Mouse (Mus musculus): ENCODE measurements at regions not wholly inside any gene's neighbourhood (a gene's known extent, or its start where the extent isn't known, plus 50 kb on each side); places are given as distances from the start of the nearest gene placed in this dataset.
"Not testable (repeated sequence)": the region's sequence is repeated elsewhere in the genome, so short reads cannot be mapped to it uniquely, and the experiment has no call there.

DNA sequence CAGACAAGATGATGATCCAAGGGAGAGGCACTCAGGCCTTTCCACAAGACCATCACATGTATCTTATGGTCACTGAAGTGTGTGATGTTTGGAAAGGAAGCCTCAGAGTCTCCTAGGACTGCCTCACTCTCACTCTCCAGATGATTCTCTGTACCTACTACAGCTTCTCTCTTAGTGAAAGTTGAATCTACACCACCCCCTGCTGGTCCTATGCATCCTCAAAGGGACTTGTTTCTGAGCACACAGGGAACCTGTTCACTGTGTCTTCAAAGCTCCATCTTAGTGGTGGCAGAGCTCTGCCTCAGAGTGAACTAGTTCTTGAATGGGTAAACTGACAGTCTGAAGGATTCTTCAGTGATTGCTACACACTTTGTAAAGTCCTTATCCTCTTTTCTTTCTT is 749.5 kb upstream of the Zfp386 start:
- H3K4me3 ChIP-seq (ENCODE audit: control insufficient read depth in 1 of 2, insufficient read depth in 1 of 2, low read depth in 2 of 2, low read length in 2 of 2); H3K79me2 ChIP-seq (ENCODE audit: control insufficient read depth, insufficient read depth, low read length, poor library complexity); H3K36me3 ChIP-seq (ENCODE audit: control insufficient read depth in 1 of 2, insufficient read depth in 2 of 2, low read length in 2 of 2); H3K27me3 ChIP-seq (ENCODE audit: control insufficient read depth in 1 of 2, insufficient read depth in 2 of 2, low read length in 2 of 2); H3K4me1 ChIP-seq (ENCODE audit: control insufficient read depth in 1 of 2, insufficient read depth in 2 of 2, low read length in 2 of 2); H3K9ac ChIP-seq (ENCODE audit: control insufficient read depth, low read depth, low read length, poor library complexity, severe bottlenecking); DNase-seq (ENCODE audit: low read depth, low spot score); H3K27ac ChIP-seq (ENCODE audit: control insufficient read depth, low read depth, low read length); H3K9me3 ChIP-seq (replicated peaks; ENCODE audit: insufficient read depth, low read length): not testable (repeated sequence)

DNA sequence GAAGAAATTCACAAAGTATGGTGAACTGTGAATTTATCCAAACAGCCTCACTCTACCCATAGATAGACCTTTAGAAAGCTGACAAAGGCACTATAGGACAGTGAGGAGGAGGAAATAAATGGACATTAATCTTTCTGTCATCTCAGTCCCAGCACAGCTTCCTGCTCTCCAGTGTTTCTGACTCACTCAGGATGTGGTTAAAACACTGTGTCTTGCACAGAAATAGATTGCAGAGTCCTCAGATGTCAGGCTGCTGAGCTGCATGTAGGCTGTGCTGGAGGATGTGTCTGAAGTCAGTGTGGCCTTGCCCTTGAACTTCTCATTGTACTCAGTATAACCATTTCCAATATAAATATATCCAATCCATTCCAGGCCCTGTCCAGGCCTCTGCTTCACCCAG is 735.6 kb upstream of the Zfp386 start:
- Histone ChIP-seq H3K9me3 (replicated peaks; ENCODE audit: insufficient read depth, low read length) (no peaks in the 10 kb centered on the region), H3K9ac (ENCODE audit: control insufficient read depth, low read depth, low read length, poor library complexity, severe bottlenecking) (no peak overlapping the region), H3K4me1 (ENCODE audit: control insufficient read depth in 1 of 2, insufficient read depth in 2 of 2, low read length in 2 of 2) (no peaks in the 10 kb centered on the region), H3K36me3 (ENCODE audit: control insufficient read depth in 1 of 2, insufficient read depth in 2 of 2, low read length in 2 of 2) (no peaks in the 10 kb centered on the region), H3K27ac (ENCODE audit: control insufficient read depth, low read depth, low read length) (no peak overlapping the region), H3K27me3 (ENCODE audit: control insufficient read depth in 1 of 2, insufficient read depth in 2 of 2, low read length in 2 of 2) (no peaks in the 10 kb centered on the region), H3K4me3 (ENCODE audit: control insufficient read depth in 1 of 2, insufficient read depth in 1 of 2, low read depth in 2 of 2, low read length in 2 of 2) (no peak overlapping the region), H3K79me2 (ENCODE audit: control insufficient read depth, insufficient read depth, low read length, poor library complexity) (no peaks in the 10 kb centered on the region)
- no peak for DNase-seq (ENCODE audit: low read depth, low spot score)
- TF ChIP-seq UBTF (IDR thresholded peaks at IDR 0.05; ENCODE audit: borderline replicate concordance, insufficient read depth, low read depth, low read length) (no peak), POLR2A (IDR thresholded peaks at IDR 0.05; ENCODE audit: control insufficient read depth in 1 of 2, insufficient read depth in 1 of 2, low read depth in 1 of 2, low read length in 2 of 2, poor library complexity in 1 of 2) (no peak), HCFC1 (IDR thresholded peaks at IDR 0.05; ENCODE audit: low read depth, low read length) (no peak), USF1 (IDR thresholded peaks at IDR 0.05; ENCODE audit: low read depth, low read length) (no peak), EP300 (IDR thresholded peaks at IDR 0.05; ENCODE audit: low read depth in 1 of 2, low read length in 2 of 2) (no peak), ZNF384 (IDR thresholded peaks at IDR 0.05; ENCODE audit: low read depth, low read length) (no peak), ZC3H11A (IDR thresholded peaks at IDR 0.05; ENCODE audit: low read depth, low read length) (no peak), MYC (IDR thresholded peaks at IDR 0.05; ENCODE audit: low read depth, low read length) (no peak), KAT2A (conservative IDR thresholded peaks at IDR 0.05; ENCODE audit: low read depth, low read length) (no peak), GATA1 (IDR thresholded peaks at IDR 0.05; ENCODE audit: low read depth, low read length) (no peak), ELF1 (IDR thresholded peaks at IDR 0.05; ENCODE audit: low read depth, low read length) (no peak), TCF12 (IDR thresholded peaks at IDR 0.05; ENCODE audit: low read depth, low read length) (no peak), GABPA (IDR thresholded peaks at IDR 0.05; ENCODE audit: low read depth, low read length) (no peak), TAL1 (IDR thresholded peaks at IDR 0.05; ENCODE audit: low read length) (no peak), MAX (IDR thresholded peaks at IDR 0.05; ENCODE audit: low read length) (no peak)

DNA sequence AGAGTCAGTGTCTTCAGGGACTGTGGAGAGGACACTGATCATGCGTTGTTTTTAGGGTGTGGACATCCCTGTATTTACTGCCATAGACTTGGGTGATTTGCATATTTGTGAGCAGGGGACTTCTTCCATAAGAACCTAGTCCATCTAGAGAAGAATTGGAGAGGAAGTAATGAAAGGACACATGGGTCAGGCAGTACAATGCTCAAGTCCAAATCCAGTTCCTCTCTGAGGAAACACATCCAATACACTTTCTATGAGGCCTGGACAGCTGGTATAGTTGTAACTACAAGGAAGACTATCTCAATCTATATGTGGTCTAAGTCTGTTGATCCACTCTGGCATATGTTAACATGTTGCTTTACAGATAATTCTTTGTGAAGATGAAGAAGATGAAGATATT is 734.9 kb upstream of the Zfp386 start:
- not testable (repeated sequence) for H3K4me1 ChIP-seq (ENCODE audit: control insufficient read depth in 1 of 2, insufficient read depth in 2 of 2, low read length in 2 of 2); H3K27me3 ChIP-seq (ENCODE audit: control insufficient read depth in 1 of 2, insufficient read depth in 2 of 2, low read length in 2 of 2); H3K27ac ChIP-seq (ENCODE audit: control insufficient read depth, low read depth, low read length); H3K36me3 ChIP-seq (ENCODE audit: control insufficient read depth in 1 of 2, insufficient read depth in 2 of 2, low read length in 2 of 2); H3K9ac ChIP-seq (ENCODE audit: control insufficient read depth, low read depth, low read length, poor library complexity, severe bottlenecking); DNase-seq (ENCODE audit: low read depth, low spot score); H3K4me3 ChIP-seq (ENCODE audit: control insufficient read depth in 1 of 2, insufficient read depth in 1 of 2, low read depth in 2 of 2, low read length in 2 of 2); H3K9me3 ChIP-seq (replicated peaks; ENCODE audit: insufficient read depth, low read length); H3K79me2 ChIP-seq (ENCODE audit: control insufficient read depth, insufficient read depth, low read length, poor library complexity)

Measured in MEL (cell line).